Mouse (Mus musculus) gastrocnemius, adult 18-20 months (tissue): ENCODE results near the gene Tm2d3. TPM values are rescaled to one million over a fixed set of nuclear protein-coding genes. Genes with fewer than 3 reads are reported as not detected.

Experiments
- DNase-seq: peaks from one replicate; pipeline ENCODE4 v3.0.0; 2021; ENCODE audit warnings: low spot score
- long read RNA-seq, 2 experiments: library from polyadenylated mRNA; stranded (forward); transcript quantifications; one replicate each; pipeline ENCODE4 v2.0.0; 2021
- total RNA-seq, 2 experiments: library from RNA; stranded (reverse); gene quantifications; 2 replicates each; pipeline ENCODE4 v1.2.3; 2021

The Tm2d3 gene
- total RNA-seq: 10 to 100 TPM in 1 of 2 experiments, 1 to 10 TPM in 1; 9.7 to 13.5 TPM
- long read RNA-seq, experiment 1, transcript Tm2d3-201 (5 exons, 908 nt): major isoform, 6 of 9 reads
- long read RNA-seq, experiment 1, partial matches to known transcripts: 1 of 9 reads
- long read RNA-seq, experiment 1, other reads (novel, unspliced or antisense): 2 of 9 reads
- long read RNA-seq, experiment 2, transcript Tm2d3-201 (5 exons, 908 nt): major isoform, 6 of 8 reads
- long read RNA-seq, experiment 2, partial matches to known transcripts: 0 of 8 reads
- long read RNA-seq, experiment 2, other reads (novel, unspliced or antisense): 2 of 8 reads

DNA sequence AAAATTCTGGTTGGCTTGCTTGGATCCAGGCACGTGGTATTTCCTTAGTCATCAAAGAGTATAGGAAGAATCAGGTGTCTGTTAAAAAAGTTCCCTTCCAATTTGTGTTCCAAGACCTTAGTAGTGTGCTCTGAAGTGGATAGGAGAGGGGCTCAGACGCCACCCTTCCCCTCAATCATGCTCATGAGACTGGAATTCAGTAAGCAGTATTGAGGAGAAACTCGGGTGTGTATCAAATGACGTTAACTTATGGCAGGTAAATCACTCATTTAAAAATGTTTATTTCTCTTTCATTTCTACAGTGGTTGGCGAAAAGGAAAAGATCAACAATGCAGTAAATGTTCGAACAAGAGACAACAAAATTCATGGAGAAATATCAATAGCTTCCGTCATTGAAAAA, at the start of gene Tm2d3:
Gene Tm2d3 (plus strand): TSS at position 301 of the 400 bp plus-strand sequence.
- no peak for DNase-seq

DNA sequence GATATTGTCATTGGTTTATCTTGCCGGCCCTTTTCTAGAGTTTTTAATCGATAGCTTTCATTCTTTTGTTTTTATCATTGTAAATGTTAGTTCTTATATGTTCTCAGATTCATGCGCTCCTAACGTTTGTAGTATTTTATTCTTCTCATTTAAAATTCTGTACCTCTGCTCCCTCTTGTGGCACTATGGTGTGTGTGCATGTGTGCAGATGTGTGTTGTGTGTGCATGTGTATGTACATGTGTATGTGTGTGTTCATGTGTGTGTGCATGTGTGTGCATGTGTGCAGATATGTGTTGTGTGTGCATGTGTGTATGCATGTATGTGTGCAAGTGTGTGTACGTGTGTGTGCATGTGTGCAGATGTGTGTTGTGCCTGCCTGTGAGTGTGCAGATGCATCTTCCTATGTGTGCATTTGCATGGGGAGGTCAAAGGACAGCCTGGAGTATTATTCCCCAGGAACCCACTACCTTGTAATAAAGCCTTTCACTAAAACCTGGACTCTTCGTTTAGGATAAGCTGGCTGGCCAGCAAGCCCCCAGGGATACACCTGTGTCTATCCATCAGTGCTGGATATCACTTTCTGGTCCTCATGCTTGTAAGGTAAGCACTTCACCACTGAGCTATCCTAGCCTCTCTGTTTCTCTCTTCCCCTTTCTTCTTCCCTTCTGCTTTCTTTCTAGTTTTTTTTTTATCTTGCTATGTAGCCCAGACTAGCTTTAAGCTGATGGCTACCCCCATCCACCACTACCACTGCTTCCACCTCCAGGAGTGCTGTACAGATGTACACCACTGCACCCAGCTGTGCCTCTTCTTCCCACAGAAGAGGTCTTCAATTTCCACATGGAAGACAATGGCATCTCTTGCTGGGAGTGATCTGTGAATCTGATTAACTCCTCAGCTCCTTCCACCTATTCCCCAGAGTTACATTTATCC, 48.3 kb upstream of the Tm2d3 start:
- DNase-seq: no peak

DNA sequence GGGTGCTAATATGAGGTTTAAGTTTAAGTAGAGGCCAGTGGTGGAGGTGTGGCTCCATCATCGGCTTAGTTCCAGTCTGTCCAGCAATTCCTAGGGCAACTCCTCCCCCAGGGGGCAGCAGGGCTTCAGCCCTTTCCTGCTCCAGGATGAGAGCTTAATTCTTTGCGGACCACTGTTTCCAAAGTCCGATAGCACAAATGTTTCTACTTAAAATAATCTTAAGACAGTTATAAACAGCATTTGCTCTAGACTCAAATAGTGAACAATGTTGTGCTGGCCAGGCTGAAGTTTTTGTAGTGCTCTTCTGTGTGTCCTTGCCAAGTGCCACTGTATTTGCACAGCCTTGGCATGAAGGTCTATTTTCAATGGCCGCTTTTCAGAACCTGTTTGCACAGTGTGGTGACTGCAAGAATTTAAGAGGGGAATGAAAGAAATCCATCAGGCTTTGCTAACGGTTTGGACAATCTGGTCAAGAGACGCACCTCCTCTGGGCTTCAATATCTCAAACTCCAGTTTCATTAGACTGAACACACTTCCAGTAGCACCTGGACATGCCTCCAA, 47.0 kb upstream of the Tm2d3 start:
- no peak for DNase-seq

DNA sequence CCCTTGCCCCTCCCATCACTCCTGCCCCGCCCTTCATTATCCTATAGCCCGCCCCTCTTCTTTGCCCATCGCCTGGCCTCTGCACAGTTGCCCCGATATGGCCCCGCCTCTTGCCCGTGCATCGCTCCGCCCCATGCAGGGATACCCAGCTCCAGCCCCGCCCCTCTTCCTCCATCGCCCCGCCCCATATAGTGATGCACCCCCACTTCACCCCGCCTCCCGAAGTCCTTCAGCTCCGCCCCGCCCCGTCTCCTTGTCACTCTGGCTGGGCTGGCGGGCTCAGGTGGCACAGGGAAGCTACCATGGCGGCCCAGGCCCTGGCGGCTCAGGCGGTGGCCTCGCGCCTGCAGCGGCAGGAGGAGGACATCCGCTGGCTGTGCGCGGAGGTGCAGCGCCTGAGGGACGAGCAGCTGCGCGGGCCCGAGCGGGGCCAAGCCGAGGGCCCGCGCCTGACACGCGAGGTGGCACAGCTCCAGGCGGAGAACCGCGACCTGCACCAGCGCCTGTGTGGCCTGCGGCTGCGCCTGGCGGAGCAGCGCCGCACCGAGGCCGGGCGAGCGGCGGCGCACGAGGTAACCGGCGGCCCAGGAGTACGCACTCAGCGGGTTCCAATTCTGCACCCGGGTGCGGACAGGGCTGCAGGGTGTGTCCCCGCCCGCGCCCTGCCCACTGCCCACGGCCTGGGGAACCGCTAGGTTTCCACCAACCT, 46.2 kb upstream of the Tm2d3 start, which contains the start of gene Tarsl2:
Gene Tarsl2 (plus strand): TSS at position 256 of the 709 bp plus-strand sequence.
- DNase-seq: peak; percentile 96

DNA sequence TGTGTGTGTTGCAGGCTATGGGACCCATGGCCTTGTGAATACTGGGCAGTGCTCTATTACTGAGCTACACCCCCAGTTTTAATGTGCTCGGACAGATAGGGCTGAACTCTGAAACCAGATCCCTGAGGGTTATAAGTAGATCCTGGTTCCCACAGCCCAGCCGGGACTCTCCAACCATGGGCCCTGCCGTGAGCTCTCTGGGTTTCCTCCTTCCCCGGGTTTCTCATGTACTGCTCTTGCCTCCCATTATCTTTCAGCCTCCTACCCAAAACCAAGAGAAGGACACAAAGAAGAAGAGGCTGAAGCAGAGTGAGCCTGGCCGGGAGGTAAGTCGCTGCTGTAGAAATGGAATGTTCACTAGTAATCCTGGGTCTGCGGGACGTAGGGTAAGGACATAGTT, 45.0 kb upstream of the Tm2d3 start:
- peak; percentile 3 for DNase-seq

DNA sequence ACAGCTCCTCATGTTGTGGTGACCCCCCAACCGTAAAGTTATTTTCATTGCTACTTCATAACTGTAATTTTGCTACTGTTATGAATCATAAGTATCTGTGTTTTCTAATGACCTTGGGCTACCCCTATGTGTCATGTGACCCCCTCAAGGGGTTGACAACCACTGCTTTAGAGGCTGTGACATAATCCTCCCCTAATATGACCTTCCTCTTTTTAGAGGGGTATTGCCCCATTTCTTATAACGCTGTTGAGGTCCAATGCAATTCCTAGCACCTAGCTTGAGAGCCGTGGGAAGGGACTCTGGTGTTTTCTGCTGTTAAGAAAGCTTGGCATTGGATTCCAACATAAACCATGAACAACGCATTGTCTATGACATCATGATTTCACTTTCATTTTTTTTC, 40.3 kb upstream of the Tm2d3 start:
- DNase-seq: no peak

DNA sequence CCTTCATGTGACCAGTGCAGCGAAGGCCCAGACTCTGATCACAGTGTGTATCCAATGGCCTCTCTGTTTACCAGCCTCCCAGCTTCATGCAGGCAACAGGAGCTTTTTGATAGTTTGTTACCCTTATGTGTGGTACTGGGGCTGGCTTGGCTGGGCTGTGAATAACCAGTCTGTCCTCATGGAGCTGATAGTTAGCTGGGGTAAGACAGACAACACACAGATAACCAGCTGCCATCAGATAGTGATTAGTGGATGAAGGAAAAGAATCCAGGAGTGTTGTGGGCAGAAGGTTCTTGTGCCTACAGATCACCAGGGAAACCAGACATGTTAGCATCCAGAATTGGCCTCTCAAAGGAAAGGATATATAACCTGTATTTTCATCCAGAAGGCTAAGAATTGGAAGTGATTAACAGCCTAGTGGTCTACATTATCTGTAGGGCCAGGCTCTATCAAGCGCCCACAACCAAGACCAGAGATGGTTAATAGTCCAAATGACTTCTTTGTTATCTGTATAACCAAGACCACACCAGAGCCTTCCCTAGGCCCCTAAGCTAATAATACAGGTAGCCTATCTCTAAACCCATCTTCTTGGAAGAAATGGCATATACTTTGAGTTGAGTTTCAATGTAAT, 33.4 kb upstream of the Tm2d3 start:
- no peak for DNase-seq

DNA sequence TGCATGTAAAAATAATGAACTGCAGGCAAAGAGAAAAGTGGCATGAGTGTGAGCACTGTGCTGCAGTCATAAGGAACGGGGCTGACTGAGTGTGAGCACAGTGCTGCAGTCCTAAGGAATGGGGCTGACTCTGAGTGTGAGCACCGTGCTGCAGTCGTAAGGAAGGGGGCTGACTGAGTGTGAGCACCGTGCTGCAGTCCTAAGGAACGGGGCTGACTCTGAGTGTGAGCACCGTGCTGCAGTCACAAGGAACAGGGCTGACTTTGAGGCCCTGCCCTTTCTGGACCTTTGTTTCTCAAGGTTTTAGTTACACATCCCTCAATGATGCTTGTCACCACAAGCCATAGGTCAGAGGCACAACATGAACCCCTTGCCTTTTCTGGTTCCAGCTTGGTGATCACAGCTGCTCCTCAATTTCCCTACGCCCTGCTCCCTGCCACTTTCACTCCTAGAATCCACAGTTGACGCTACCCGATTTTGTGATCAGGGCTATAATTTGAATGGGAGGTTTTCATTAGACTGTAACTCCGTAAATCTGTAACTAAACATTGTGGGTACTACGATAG, 27.7 kb upstream of the Tm2d3 start:
- DNase-seq: no peak

DNA sequence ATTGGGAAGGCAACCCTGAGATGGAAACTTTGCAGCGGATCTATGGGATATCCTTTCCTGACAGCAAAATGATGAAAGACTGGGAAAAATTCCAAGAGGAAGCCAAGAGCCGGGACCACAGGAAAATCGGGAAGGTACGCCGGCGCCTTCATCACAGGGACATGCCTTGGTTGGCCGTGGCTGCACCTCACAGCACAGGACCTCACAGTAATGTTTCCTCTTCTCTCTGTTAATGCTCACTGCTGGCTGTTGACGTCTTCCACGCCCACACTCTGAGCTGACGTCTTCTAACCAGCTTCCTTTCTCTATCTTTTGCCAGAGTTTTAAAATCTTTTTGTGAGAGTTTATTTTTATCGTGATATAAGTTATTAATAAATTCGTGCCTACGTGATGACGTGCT, 27.1 kb upstream of the Tm2d3 start:
- no peak for DNase-seq

DNA sequence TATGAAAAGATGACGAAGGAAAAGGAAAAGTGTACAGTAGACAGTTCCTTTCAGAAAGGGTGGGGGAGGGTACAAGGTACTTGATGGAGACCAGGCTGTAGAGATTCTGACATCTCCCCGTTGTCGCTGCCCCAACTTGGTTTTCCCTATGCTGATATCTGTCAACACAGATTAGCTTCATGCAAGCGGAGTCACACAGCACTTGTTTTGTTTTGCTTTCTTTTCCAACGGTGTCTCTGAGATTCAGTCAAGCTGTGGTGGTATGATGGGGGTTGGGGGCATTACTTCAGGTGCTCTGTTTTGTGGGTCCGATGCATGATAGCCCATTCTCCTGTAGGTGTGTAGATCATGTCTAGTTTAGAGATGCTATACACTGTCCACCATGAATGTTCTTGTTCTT, 23.5 kb upstream of the Tm2d3 start:
- DNase-seq: no peak

DNA sequence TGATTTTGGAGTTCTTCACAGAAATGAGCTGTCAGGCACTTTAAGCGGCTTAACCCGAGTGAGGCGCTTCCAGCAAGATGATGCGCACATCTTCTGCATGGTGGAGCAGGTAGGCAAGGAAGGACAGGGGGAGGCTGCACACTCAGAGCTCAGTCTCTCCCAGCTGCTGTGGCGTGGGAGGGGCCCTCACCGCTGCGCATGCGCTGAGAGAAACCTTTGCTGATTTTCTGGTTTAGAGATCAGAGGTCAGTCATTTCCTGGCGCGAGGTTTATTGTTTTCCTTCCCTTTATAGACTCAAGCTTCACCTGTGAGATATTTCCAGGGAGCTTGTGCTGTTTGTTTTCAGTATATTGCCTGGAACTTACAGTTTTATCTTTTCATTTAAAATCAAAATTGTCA, 12.9 kb upstream of the Tm2d3 start:
- DNase-seq: no peak

DNA sequence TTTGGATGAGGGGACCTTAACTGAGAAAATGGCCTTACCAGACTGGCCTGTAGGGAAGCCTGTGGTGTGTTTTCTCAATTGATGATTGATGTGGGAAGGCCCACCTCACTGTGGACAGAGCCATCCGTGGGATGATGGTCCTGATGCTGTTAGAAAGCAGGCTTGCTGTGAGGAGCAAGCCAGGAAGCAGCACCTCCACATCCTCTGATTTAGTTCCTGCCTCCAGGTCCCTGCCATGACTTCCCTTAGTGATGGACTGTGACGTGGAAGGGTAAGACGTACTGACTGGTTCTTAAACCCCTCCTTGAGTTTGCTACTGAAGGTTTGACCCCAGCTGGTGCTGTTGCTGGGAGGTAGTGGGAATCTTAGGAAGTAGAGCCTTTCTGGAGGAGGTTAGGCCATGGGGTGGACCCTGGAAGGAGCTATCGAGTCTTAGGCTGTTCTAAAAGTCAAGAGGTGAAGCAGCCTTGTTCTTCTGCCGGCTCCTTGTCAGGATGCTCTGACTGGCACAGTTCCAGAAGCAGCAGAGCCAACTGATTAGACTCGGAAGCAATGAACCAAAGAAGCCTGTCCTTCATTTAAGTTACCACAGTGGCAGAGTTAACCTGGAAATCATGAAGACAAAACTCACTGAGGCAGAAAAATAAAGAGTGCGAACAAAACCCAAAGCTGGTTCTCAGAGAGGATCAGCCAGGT, 11.9 kb upstream of the Tm2d3 start:
- DNase-seq: no peak

DNA sequence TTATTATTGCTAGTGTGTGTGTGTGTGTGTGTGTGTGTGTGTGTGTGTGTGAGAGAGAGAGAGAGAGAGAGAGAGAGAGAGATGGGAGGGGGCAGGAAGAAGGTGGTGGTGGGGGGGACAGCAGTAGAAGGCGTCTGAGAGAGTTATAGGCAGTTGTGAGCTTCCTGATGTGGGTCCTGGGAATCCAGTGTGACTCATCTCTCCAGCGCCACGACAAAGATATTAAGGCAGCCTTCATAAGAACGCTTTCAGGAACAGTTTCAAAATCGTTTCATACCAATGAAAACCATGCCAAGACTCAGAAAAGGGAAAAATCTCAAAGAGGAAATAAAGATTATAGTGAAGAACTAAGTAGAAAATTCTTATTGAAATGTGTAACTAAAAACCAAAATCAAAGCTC, 9.8 kb upstream of the Tm2d3 start:
- no peak for DNase-seq

DNA sequence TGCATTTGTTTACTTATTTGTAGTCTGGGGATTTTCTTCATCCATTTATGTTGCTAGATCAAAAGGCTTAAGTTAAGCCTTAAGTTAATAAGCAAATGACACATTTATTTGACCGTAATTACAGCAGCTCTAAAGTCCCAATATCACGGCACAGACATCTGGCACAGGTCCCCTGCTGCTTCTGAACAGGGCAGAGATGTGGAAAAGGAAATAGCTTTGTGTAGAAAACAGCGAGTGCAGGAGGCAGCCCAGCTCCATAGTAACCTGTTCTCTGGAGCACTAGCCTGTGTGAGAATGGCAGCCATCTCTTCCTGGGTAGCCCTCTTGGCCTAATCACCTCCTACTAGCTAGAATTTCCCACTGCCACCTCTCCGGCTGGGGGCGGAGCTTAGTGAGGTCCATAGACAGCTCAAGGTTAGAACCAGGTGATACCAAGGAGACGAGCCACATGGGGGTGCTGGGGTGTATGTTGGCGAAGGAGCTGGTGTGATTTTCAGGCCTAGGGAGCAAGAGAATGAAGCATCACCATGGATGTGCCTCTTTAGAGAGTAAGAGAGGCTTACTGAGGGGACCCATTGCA, 6.6 kb upstream of the Tm2d3 start:
- no peak for DNase-seq

DNA sequence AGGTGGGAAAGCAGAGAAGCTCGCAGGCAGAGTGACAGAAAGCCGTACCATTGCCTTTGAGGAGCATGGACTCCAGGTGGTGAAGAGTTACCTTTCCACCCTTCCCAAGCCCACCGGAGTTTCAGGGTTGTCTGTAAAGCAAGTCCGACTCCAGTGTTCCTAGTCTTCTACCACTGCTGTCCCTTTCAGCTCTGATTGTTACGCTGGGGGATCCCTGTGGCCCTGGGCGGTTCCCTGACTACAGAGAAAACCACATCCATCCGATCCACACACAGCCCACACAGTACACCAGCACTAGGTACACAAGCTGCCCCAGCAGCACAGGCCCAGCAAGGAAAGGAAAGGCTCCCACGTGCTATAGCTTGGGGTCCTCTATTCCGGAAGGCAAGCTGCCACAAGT, 4.3 kb upstream of the Tm2d3 start:
- no peak for DNase-seq

DNA sequence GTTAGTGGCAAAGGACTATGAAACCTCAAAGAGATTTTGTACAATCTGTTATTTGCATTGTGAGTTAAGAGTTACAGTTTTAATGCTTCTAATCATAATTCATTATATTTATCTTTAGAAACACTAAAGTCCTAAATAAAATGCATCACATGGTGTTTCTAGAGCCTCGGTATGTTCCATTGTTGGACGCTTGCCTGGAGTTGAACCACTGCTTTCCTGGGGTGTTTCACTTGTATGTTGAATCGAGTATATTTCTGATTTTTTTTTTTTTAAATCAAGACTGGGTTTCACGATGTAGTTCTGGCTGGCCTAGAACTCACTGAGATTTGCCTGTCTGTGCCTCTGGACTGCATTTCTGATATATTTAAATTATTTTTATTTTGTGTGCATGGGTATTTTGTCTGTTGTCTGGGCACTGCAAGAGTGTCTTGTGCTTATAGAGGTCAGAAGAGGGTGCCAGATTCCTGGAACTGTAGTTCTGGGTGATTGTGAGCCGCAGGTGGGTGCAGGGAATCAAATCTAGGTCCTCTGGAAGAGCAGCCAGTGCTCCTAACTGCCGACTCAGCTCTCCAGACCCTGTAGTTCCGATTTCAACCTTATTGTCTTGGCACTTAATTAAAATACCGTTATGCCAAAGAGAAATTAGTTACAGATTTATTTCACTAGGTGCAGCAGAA, 1.1 kb downstream of the Tm2d3 start:
- DNase-seq: no peak

DNA sequence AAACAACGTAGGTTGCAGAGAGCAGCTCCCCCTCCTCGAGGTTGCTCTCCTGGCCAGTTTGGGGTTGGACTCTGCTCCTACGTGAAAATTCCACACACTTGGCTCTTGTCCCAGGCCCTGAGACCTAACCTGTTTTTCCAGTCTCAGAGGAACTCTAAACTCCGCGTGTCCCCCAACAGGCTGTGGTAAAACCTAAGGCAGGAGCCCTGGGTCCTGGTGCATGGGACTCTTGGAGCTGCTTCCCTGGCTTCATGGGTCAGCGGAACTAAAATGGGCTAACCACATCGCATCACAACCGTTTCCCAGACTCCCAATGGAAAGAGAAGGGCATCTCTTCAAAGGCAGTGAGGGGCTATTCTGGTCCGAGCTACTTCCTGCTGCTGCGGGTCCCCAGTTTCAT, 1.9 kb downstream of the Tm2d3 start:
- DNase-seq: no peak

DNA sequence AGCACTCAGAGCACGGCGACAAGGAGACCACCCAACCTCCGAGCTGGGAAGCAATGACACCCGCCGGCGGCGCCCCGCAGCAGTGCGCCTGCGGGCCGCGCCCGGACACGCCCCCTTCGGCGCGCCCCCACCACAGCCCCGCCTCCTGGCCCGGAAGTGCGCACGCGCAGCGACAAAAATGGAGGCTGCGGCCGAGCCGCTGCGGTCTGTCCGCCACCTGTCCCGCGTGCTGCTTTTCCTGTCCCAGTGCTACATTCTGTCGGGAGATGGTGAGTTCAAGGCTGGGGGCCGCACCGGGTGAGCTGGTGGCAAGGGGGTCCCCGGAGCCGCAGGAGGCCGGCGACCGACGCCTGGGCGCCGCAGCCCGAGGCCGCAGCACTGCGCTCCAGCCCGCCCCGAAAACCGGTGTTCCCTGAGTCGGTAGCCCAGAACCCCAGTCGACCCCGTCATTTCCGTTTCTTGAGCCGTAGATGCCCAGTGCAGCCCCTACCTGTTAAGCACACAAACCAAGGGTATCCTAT, 2.4 kb downstream of the Tm2d3 start:
- DNase-seq: peak; percentile 88

DNA sequence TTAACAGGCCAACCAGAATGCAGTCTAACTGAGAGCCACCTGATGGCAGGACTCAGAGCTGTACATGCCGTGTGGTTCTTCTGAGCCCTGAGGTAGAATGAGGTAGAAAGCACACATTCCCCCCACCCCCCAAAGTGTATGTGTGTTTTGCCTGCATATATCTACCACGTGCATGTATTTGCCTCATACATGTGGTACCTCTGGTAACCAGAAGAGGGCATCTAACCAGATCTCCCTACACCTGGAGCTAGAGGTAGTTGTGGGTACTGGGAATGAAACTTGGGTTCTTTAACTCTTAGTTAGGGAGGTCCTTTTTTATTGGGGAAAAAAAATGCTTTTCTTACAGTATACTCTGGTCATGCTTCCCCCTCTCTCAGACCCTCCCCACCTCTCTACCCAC, 5.5 kb downstream of the Tm2d3 start:
- no peak for DNase-seq
